Mouse (Mus musculus) myocyte (in vitro differentiated cells): ENCODE data around the gene Farp1. TPM values are rescaled to one million over a fixed set of nuclear protein-coding genes. Genes with fewer than 3 reads are reported as not detected.

Experiments used
- H3K27me3 ChIP-seq: one replicate; pipeline ENCODE4 v1.6.1; 2011; ENCODE audit not compliant: control insufficient read depth, insufficient read depth, insufficient read length
- H3K36me3 ChIP-seq: one replicate; pipeline ENCODE4 v1.6.1; 2011; ENCODE audit not compliant: control insufficient read depth, insufficient read depth
- H3K4me2 ChIP-seq: one replicate; pipeline ENCODE4 v1.6.1; 2011; ENCODE audit warnings: low read depth, control low read depth
- H3K4me3 ChIP-seq: one replicate; pipeline ENCODE4 v1.5.1; 2011; ENCODE audit warnings: mild to moderate bottlenecking, control low read depth, moderate library complexity
- H3K79me2 ChIP-seq: one replicate; pipeline ENCODE4 v1.6.1; 2011; ENCODE audit not compliant: control insufficient read depth, insufficient read depth
- H3ac ChIP-seq: one replicate; pipeline ENCODE4 v1.6.1; 2011; ENCODE audit not compliant: control insufficient read depth, insufficient read length
- CEBPB ChIP-seq: IDR thresholded peaks from 2 replicates; pipeline ENCODE4 v1.6.1; 2011; ENCODE audit warnings: mild to moderate bottlenecking, moderate library complexity; ENCODE audit not compliant: poor library complexity, insufficient read depth, severe bottlenecking
- E2F4 ChIP-seq: IDR thresholded peaks from one replicate; pipeline ENCODE4 v1.6.1; 2011; ENCODE audit warnings: mild to moderate bottlenecking, control low read depth, moderate library complexity; ENCODE audit not compliant: insufficient read depth
- MAX ChIP-seq: IDR thresholded peaks from one replicate; pipeline ENCODE4 v1.6.1; 2011; ENCODE audit warnings: low read depth, mild to moderate bottlenecking, control low read depth
- MYOD1 ChIP-seq, 3 experiments: IDR thresholded peaks; one replicate each; pipeline ENCODE4 v1.6.1; 2011; ENCODE audit warnings: control low read depth in 2 of 3, low read depth in 2 of 3, mild to moderate bottlenecking in 2 of 3, moderate library complexity in 1 of 3; ENCODE audit not compliant: insufficient read length in 2 of 3, control insufficient read depth in 1 of 3
- MYOG ChIP-seq, 3 experiments: IDR thresholded peaks; one replicate each; pipeline ENCODE4 v1.6.1; 2011; ENCODE audit warnings: control low read depth in 2 of 3, low read depth in 2 of 3, mild to moderate bottlenecking in 2 of 3; ENCODE audit not compliant: insufficient read length in 2 of 3, control insufficient read depth in 1 of 3, insufficient read depth in 1 of 3
- POLR2A ChIP-seq: IDR thresholded peaks from one replicate; pipeline ENCODE4 v1.6.1; 2011; ENCODE audit warnings: low read depth, mild to moderate bottlenecking, control low read depth, moderate library complexity; ENCODE audit not compliant: insufficient read length
- POLR2AphosphoS2 ChIP-seq: IDR thresholded peaks from one replicate; pipeline ENCODE4 v1.6.1; 2011; ENCODE audit warnings: low read depth, control low read depth; ENCODE audit not compliant: insufficient read length
- REST ChIP-seq: IDR thresholded peaks from one replicate; pipeline ENCODE4 v1.6.1; 2011; ENCODE audit warnings: mild to moderate bottlenecking, control low read depth, moderate library complexity; ENCODE audit not compliant: insufficient read depth, insufficient read length
- SRF ChIP-seq: IDR thresholded peaks from one replicate; pipeline ENCODE4 v1.6.1; 2011; ENCODE audit warnings: low read depth; ENCODE audit not compliant: control insufficient read depth, insufficient read length
- TCF12 ChIP-seq: IDR thresholded peaks from one replicate; pipeline ENCODE4 v1.6.1; 2011; ENCODE audit warnings: mild to moderate bottlenecking, control low read depth; ENCODE audit not compliant: poor library complexity, insufficient read depth, severe bottlenecking
- TCF3 ChIP-seq: IDR thresholded peaks from one replicate; pipeline ENCODE4 v1.6.1; 2011; ENCODE audit warnings: low read depth, control low read depth; ENCODE audit not compliant: insufficient read length
- USF1 ChIP-seq: IDR thresholded peaks from one replicate; pipeline ENCODE4 v1.6.1; 2011; ENCODE audit warnings: low read depth, mild to moderate bottlenecking, control low read depth, moderate library complexity
- polyA plus RNA-seq: library from polyadenylated mRNA; unstranded; fragments of >200 nt; fragmentation: generic; extraction: Trizol; gene quantifications from one replicate; pipeline ENCODE4 v1.2.1, GENCODE M21; 2012; ENCODE audit warnings: missing spikeins

Farp1 gene
- polyA plus RNA-seq, 1 experiment = 29.7 TPM

DNA sequence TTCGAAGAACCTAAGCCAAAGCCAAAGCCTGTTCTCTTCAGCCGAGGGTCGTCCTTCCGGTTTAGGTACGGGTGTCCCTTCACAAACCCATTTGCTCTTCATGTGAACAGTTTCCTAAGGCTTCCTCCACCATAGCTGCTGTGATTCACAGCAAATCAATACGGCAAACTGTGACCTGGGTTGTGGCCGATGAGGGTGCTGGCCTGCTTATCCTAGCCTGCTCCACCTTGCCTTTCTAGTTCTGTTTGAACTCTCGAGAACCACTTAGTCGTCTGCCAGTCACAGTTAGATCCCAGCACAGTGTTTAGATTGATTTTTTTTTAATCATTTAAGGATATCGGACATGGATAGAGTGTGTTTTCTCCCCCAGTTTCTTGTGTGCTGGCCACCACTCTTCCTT is 203.7 kb downstream of the Farp1 start:
- no peak overlapping the region for H3K4me2 ChIP-seq
- H3ac ChIP-seq = no peak overlapping the region
- no peak for TF ChIP-seq POLR2AphosphoS2
- TF ChIP-seq USF1 = no peak
- TF ChIP-seq POLR2A = no peak
- TF ChIP-seq MAX = no peak
- no peaks in the 10 kb centered on the region for H3K27me3 ChIP-seq
- no peaks in the 10 kb centered on the region for H3K79me2 ChIP-seq
- H3K36me3 ChIP-seq = peaks cover 17% of the 10 kb centered on the region
- no peak overlapping the region for H3K4me3 ChIP-seq

- Histone ChIP-seq H3ac (no peak overlapping the region), H3K27me3 (no peaks in the 10 kb centered on the region), H3K4me3 (no peak overlapping the region), H3K4me2 (peak overlapping the region; percentile 60), H3K79me2 (no peaks in the 10 kb centered on the region), H3K36me3 (peaks cover 14% of the 10 kb centered on the region)
- no peak for TF ChIP-seq MYOG (IDR thresholded peaks at IDR 0.05; ENCODE audit: control insufficient read depth in 1 of 3, insufficient read depth in 1 of 3, insufficient read length in 2 of 3, low read depth in 2 of 3)
- TF ChIP-seq CEBPB = peak; percentile 90
- TF ChIP-seq TCF12 = no peak
These were observed 204.4 kb downstream of the Farp1 start for GRCm38 (mm10) chr14:121239386-121239785.

GRCm38 (mm10) chr14:121244104-121244503 is 209.1 kb downstream of the Farp1 start:
- no peaks in the 10 kb centered on the region for H3K27me3 ChIP-seq
- H3K4me3 ChIP-seq = no peak overlapping the region
- no peak overlapping the region for H3K4me2 ChIP-seq
- no peaks in the 10 kb centered on the region for H3K79me2 ChIP-seq
- H3K36me3 ChIP-seq = peaks cover 12% of the 10 kb centered on the region
- TF ChIP-seq MYOD1 (IDR thresholded peaks at IDR 0.05; ENCODE audit: control insufficient read depth in 1 of 3, insufficient read length in 2 of 3, low read depth in 2 of 3) (no peak), POLR2AphosphoS2 (no peak), MAX (no peak), TCF12 (no peak), MYOG (IDR thresholded peaks at IDR 0.05; ENCODE audit: control insufficient read depth in 1 of 3, insufficient read depth in 1 of 3, insufficient read length in 2 of 3, low read depth in 2 of 3) (no peak), USF1 (no peak), POLR2A (no peak), CEBPB (no peak), SRF (no peak), E2F4 (no peak), REST (no peak), TCF3 (no peak)
- no peak overlapping the region for H3ac ChIP-seq

GRCm38 (mm10) chr14:121246048-121246731 is 211.2 kb downstream of the Farp1 start:
- Histone ChIP-seq H3K4me3 (no peak overlapping the region), H3K79me2 (no peaks in the 10 kb centered on the region), H3K27me3 (no peaks in the 10 kb centered on the region), H3K4me2 (no peak overlapping the region), H3K36me3 (no peaks in the 10 kb centered on the region), H3ac (no peak overlapping the region)
- no peak for TF ChIP-seq SRF
- no peak for TF ChIP-seq MAX
- no peak for TF ChIP-seq POLR2AphosphoS2
- TF ChIP-seq MYOD1 (IDR thresholded peaks at IDR 0.05; ENCODE audit: control insufficient read depth in 1 of 3, insufficient read length in 2 of 3, low read depth in 2 of 3) = no peak
- TF ChIP-seq POLR2A = no peak
- no peak for TF ChIP-seq MYOG (IDR thresholded peaks at IDR 0.05; ENCODE audit: control insufficient read depth in 1 of 3, insufficient read depth in 1 of 3, insufficient read length in 2 of 3, low read depth in 2 of 3)
- no peak for TF ChIP-seq TCF12
- TF ChIP-seq E2F4 = no peak

GRCm38 (mm10) chr14:121247287-121247686 is 212.3 kb downstream of the Farp1 start:
- TF ChIP-seq TCF3 (no peak), MAX (no peak), TCF12 (no peak), POLR2AphosphoS2 (no peak)
- H3K79me2 ChIP-seq = no peaks in the 10 kb centered on the region
- no peak overlapping the region for H3K4me3 ChIP-seq
- no peak overlapping the region for H3ac ChIP-seq
- H3K27me3 ChIP-seq = no peaks in the 10 kb centered on the region
- no peaks in the 10 kb centered on the region for H3K36me3 ChIP-seq
- H3K4me2 ChIP-seq = no peak overlapping the region

GRCm38 (mm10) chr14:121248346-121248745 is 213.3 kb downstream of the Farp1 start:
- H3ac ChIP-seq = no peak overlapping the region
- H3K79me2 ChIP-seq = no peaks in the 10 kb centered on the region
- H3K36me3 ChIP-seq = no peaks in the 10 kb centered on the region
- peak overlapping the region; percentile 30 for H3K4me2 ChIP-seq
- H3K4me3 ChIP-seq = no peak overlapping the region
- H3K27me3 ChIP-seq = no peaks in the 10 kb centered on the region
- TF ChIP-seq MYOD1 (IDR thresholded peaks at IDR 0.05; ENCODE audit: control insufficient read depth in 1 of 3, insufficient read length in 2 of 3, low read depth in 2 of 3) = no peak
